Mouse (Mus musculus): Measurements from ENCODE around the gene Cops8.

Gene Cops8

GRCm38 (mm10) chr1:90650781-90651437 is 48.1 kb downstream of the Cops8 start:
- in situ Hi-C loops (cut with MboI; ENCODE audit: low sequenced_read_pairs): loop anchor here (10.0 kb wide), 1 partner anchor 304 kb away; the partner anchor contains the start of gene Prlh

GRCm38 (mm10) chr1:90651781-90652180 is 49.0 kb downstream of the Cops8 start:
- in situ Hi-C loops (cut with MboI; ENCODE audit: low sequenced_read_pairs): loop anchor here (10.0 kb wide), 1 partner anchor 303 kb away; the partner anchor contains the start of gene Prlh

- in situ Hi-C loops (cut with MboI; ENCODE audit: low sequenced_read_pairs): loop anchor here (10.0 kb wide), 1 partner anchor 302 kb away; the partner anchor contains the start of gene Prlh
Observed at GRCm38 (mm10) chr1:90652553-90652952, 49.8 kb downstream of the Cops8 start.

- in situ Hi-C loops (cut with MboI; ENCODE audit: low sequenced_read_pairs): loop anchor here (10.0 kb wide), 1 partner anchor 298 kb away; the partner anchor contains the start of gene Prlh
Observed at GRCm38 (mm10) chr1:90656492-90657245, 53.9 kb downstream of the Cops8 start.

GRCm38 (mm10) chr1:90657292-90658050 is 54.7 kb downstream of the Cops8 start:
- in situ Hi-C loops (cut with MboI; ENCODE audit: low sequenced_read_pairs): loop anchor here (10.0 kb wide), 1 partner anchor 297 kb away; the partner anchor contains the start of gene Prlh

- in situ Hi-C loops (cut with MboI; ENCODE audit: low sequenced_read_pairs): loop anchor here (10.0 kb wide), 1 partner anchor 296 kb away; the partner anchor contains the start of gene Prlh
Observed at GRCm38 (mm10) chr1:90658581-90658980, 55.8 kb downstream of the Cops8 start.

GRCm38 (mm10) chr1:90660150-90660549 is 57.4 kb downstream of the Cops8 start:
- in situ Hi-C loops (cut with MboI; ENCODE audit: low sequenced_read_pairs): no loop called here

GRCm38 (mm10) chr1:90662491-90662890 is 59.7 kb downstream of the Cops8 start:
- in situ Hi-C loops (cut with MboI; ENCODE audit: low sequenced_read_pairs): no loop called here

Data from CH12F3 (cell line).